Mouse (Mus musculus): ENCODE measurements around the gene Adcy2. TPM values are rescaled to one million over a fixed set of nuclear protein-coding genes. Genes with fewer than 3 reads are reported as not detected.

Gene Adcy2
- total RNA-seq, 2 experiments from 2014 or later = not detected

DNA sequence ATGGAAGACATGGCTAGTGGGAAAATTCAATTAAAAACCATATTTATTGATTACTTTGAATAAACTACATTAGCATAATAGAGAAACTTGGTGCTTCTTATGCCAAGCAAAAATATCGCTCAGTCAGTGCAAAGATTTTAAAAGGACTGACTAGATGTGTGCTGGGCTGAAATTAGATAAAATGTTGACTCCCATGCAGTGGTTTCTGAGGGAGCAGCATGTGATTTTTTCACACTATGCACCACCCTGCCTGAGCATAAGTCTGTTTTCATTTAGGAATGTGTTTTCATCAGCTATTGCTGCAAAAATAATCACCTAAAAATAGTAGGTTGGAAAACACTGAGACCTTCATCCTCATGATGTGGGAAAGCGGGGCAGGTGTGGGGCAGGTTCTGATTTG lies 250.0 kb downstream of the Adcy2 start:
- ATAC-seq (replicated peaks; ENCODE audit: low FRiP score, poor library complexity, severe bottlenecking) = no peak

DNA sequence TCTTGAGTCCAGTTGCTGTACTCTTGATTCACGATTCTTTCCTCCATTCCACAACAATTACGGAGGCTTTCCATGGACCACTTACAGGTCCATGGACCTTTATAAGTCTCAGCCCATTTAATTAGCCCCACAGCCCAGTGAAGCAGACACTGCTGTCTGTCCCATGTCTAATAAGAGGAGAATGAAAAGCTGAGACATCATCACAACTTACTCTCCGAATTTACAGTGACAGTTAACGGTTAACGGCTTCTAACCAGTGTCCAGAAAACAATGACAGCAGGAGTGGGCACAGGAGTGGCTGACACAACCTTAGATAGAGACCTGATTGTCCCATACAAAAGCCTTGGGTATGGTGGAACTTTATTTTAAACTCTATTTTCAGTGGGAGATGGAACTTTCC lies 253.9 kb downstream of the Adcy2 start:
- ATAC-seq (replicated peaks; ENCODE audit: low FRiP score, poor library complexity, severe bottlenecking) = no peak

DNA sequence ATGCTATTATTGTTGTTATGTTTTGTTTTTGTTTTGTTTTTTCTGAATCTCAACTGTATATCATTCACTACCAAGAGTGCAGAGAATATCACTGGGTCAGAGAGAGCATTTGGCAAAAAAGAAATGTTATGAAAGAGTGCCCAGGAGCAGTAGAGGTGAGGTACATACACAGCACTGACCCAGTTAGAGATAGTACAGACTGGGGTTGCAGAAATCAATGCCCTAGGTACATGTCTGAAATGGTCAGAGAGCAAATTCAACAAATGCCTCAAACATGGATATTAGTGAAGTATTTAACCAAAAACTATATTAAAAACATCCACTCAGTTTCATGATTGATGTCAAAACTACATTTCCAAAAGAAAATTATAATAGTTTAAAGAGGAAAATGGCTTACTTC lies 286.7 kb downstream of the Adcy2 start:
- ATAC-seq (replicated peaks; ENCODE audit: low FRiP score, poor library complexity, severe bottlenecking) = no peak

DNA sequence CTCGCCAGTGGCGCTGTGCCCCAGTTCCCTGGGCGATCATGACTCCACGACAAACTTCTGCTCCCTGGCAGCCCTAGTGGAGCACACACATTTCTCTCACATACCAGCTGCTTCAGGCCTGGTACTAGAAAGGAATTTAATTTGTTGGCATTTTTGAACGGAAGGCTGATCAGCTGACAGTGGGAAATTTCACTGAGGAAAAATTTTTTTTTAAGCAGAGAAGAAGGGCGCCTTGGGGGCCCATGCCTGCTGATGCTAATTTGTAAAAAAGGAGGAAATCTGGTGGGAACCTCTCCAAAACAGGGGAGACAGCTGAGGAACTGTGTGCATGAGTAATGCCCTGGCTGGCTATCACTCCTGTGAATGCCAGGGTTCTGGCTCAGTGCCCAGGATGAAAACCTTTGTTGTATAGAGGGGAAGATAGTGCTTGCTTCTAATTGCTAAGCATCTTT lies 292.0 kb downstream of the Adcy2 start:
- ATAC-seq (replicated peaks; ENCODE audit: low FRiP score, poor library complexity, severe bottlenecking) = no peak

DNA sequence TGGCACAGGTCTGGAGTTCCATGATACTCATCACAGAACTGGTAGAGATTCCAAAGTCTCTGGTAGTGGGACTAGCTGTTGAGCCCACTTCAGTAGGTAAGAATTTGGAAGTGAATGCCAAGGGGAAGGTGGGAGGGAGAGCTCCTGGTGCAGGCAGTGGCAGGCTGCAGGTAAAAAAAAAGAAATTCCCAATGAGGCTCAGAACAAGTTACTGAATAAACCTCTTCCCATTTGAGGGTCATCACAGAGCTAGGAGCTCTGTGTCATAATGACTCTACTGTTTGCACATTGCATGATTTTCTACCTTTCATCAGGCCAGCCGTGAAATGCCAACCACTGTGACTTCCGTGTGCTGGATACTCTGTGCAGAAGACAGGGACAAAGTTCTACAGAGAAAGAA lies 314.4 kb downstream of the Adcy2 start:
- ATAC-seq (replicated peaks; ENCODE audit: low FRiP score, poor library complexity, severe bottlenecking) = no peak

DNA sequence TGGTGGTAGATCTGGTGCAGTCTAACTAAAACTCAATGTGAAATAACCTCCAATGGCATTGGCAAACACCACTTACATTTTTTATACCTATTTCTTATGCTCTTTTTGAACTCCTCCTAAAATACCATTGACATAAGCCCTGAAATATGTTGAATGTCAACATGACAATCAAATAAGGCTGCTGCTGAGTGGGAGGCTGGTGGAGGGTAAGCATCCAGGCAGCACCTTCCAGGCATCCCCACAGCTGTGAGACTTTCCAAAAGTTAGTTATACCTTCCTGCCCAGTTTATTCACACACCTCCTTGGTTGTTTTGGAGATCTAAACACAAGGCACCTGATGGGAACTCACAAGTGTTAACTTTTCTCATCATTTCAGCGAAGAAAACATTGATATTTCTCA lies 318.9 kb downstream of the Adcy2 start:
- no peak for ATAC-seq (replicated peaks; ENCODE audit: low FRiP score, poor library complexity, severe bottlenecking)

DNA sequence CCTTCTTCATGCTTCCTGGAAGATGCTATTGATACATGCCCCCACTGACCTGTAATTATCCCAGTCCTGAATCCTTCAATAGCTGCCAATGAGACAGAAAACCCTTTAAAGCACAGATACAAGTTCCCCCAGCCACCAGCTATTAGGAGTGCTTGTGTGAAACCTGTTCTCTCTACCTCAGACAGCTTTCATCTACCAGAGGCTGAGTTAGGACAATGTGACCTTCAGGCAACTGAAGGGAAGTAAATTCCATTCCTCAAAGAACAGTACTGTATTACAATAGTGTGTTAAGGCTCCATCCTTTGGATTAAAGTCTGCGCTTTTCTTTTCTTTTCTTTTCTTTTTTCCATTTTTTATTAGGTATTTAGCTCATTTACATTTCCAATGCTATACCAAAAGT lies 356.6 kb downstream of the Adcy2 start:
- ATAC-seq (replicated peaks; ENCODE audit: low FRiP score, poor library complexity, severe bottlenecking) = no peak

DNA sequence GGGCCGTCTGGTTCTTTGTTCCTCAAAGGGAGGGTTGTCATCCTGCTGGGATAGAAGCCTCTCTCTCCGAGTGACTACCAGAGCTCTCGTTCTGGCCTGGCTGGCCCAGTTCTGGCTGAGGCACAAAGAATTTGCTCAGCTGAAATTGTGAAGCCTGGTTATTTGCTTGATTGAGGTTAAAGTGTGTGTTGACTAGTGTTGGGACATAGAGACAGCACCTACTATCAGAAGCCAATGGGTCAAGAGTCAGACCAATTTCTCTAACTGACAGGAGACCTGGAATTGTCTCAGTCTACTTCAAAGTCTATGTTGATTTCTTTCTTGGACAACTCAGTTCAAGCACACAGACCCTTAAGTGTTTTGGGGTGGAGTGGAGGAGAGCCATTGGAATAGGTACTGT lies 372.3 kb downstream of the Adcy2 start:
- no peak for ATAC-seq (replicated peaks; ENCODE audit: low FRiP score, poor library complexity, severe bottlenecking)

DNA sequence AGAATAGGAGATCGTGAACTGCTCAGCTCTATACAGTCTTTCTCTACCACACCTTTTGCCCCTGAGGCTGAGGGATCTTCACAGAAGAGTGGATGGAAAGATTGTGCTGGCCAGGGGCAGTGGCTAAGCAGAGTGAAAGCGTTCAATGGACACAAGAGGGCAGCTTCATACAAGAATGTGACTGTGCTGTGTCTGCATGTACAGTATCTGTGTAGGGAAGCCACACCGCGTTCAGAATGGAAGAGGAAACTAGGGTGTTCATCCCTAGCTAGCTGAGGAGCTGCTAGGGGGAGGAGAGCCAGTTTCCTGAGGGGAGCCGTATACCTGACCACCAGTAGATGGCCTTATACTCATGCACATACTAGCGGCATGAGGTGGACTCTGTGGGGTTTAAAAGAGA lies 376.5 kb downstream of the Adcy2 start:
- no peak for ATAC-seq (replicated peaks; ENCODE audit: low FRiP score, poor library complexity, severe bottlenecking)

DNA sequence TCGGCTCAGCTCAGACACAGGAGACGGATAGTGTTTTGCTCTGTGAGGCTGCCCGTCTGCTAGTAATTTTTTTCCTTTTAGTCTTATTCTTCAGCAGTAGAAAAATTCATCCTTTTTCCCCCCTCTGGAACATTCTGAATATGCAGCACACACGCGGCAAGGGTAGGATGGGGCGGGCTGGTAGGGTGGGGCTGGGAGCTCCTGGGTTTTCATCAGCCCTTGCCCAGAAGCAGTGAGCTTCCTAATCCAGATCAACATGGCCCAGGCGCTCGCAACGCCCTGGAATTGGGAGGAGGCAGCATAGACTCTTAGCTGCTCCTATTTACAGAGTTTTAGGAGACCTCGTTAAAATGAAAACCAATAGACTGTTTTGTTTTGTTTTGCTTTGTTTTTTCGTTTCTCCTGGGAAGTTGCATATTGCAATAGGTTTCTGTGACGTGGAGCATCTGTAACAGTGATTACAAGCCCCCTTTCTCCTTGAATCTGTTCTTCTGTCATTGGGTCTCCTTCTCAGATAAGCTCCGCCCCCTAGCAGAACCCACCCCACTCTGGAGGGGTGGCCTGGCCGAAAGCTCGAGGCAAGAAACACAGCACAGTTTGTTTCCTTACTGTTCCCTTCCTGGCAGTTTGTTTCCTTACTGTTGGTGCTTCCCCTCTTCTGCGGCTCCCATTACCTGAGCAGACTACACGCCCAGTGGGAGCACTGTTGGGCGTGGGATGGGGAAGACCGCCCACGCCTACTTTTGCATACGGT lies 391.5 kb downstream of the Adcy2 start:
- ATAC-seq (replicated peaks; ENCODE audit: low FRiP score, poor library complexity, severe bottlenecking) = no peak

DNA sequence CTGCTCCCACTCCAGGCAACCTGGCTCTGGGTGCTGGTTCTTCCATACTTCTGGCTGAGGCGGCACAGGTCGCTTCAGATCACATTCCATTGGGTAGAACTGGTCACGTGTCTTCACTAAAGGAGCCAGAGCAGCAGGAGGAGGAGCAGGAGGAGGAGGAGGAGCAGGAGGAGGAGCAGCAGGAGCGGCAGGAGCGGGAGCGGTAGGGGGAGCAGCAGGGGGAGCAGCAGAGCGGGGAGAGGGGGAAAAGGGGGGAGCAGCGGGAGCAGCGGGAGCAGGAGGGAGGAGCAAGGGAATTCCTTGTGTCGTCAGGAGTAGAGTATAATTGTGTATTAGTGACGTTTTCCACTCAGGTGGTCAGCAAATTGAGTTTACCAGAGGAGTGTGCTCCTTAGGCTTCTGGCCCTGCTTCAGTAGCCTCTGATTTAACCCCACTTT lies 393.6 kb downstream of the Adcy2 start:
- ATAC-seq (replicated peaks; ENCODE audit: low FRiP score, poor library complexity, severe bottlenecking) = no peak

DNA sequence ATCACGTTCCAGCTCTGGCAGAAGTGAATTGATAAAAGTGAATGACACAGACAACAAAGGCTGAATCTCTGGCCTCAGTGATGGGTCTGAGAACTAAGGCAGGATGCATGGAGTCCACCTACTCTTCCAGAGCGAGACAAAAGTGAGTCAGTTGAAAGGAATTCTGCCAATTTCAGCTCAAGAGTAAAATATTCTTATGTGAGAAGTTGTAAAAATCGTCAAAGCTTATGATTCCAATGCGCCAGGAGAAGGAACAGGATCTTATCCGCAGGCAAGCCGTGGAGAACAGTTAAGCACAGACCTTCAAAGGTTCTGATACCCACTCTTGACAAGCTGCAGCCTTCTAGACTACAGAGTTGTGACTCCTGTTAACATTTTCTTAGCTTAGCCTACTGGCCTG lies 396.3 kb downstream of the Adcy2 start:
- ATAC-seq (replicated peaks; ENCODE audit: low FRiP score, poor library complexity, severe bottlenecking) = no peak

DNA sequence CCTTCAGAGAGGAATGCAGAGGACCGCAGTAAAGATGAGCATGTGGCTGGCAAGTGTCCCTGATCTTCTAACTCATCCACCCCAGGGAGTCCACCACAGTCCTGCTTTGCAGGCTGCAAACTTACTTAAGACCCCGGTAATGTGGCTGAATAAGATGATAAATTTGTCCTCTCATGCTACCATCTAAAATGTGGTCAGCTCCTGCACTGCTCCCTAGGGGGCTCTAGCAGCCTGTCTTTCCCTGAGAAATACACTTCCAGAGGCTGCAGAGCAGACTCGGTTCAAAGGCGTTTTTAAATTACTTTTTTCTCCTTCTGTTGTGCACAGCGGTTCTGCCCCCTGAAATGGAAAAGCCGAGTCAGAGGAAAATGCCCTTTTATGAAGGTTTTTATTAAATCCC lies 398.2 kb downstream of the Adcy2 start:
- ATAC-seq (replicated peaks; ENCODE audit: low FRiP score, poor library complexity, severe bottlenecking) = no peak

DNA sequence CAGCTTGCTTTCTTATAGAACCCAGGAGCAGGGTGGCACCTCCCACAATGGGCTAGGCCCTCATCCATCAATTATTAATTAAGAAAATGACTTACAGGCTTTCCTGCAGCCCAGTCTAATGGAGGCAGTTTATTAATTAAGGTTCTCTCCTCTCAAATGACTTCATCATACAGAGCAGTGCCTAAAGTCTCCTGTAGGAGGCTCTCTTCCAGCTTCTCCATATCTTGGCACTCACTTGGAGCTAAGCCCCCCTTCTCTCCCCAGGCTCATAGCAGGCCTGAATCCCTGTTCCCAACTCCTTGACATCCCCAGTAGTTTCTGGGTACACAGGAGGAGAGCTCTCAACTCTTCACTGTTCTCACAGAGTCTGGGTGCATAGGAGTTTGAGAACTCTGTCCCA lies 400.4 kb downstream of the Adcy2 start:
- no peak for ATAC-seq (replicated peaks; ENCODE audit: low FRiP score, poor library complexity, severe bottlenecking)

DNA sequence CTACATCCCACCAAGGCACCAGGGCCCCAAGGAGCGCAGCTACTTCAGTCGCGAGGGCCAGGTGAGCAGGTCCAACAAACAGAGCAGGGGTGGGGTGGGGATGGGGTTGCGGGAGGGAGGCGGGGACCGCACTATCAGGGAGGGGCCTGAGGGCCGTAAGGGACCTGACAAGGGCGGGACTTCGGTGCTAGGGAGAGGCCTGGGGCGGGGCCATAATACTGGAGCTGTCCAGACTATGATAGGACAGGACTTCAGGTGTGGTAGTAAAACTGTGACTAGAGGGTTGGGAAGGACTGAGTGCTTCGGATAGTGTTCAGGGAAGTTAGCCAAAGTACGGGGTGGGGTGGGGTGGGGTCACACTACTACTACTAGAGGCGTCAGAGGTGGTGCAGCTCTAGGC lies 401.7 kb downstream of the Adcy2 start:
- ATAC-seq (replicated peaks; ENCODE audit: low FRiP score, poor library complexity, severe bottlenecking) = no peak; the same call in 1 of the 2 replicates

DNA sequence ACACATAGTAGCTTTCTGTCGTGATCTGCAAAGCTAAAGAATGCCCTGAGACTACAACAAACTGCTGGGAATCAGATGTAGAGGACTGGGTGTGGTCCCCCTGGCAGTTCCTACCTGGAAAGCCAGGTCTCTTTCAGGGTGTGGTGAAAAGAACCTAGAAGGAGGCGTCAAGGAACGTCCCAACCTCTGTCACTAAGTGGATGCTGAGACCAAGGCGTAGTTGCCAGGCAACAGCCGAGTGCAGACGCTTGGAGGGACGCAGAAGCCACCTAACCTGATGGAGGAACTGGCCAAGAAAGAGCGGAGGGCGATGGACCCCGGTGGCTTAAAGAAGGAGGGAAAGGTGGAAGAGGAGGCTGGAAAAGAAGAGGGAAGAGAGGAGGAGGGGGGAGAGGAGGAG lies 402.1 kb downstream of the Adcy2 start, which contains the start of gene 1700001L19Rik:
Gene 1700001L19Rik, plus strand, starts transcription at position 223 of the 400 bp plus-strand sequence.
- ATAC-seq (replicated peaks; ENCODE audit: low FRiP score, poor library complexity, severe bottlenecking) = no peak

DNA sequence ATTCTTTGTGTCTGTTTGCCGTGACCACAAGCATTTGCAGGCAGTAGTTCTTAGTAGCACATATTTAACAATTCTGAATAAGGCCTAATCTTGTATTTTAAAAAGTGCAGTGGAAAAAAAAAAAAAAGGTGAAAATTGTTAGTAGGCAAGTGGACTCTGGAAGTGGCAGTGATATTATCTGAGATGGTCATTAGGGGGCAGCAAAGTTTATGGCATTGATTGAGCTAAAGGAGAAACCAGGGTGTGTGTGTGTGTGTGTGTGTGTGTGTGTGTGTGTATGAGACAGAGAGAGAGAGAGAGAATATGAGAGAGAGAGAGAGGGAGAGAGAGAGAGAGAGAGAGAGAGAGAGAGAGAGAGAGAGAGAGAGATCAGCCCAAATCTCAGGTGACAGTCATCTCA lies 405.5 kb downstream of the Adcy2 start:
- no peak for ATAC-seq (replicated peaks; ENCODE audit: low FRiP score, poor library complexity, severe bottlenecking)

DNA sequence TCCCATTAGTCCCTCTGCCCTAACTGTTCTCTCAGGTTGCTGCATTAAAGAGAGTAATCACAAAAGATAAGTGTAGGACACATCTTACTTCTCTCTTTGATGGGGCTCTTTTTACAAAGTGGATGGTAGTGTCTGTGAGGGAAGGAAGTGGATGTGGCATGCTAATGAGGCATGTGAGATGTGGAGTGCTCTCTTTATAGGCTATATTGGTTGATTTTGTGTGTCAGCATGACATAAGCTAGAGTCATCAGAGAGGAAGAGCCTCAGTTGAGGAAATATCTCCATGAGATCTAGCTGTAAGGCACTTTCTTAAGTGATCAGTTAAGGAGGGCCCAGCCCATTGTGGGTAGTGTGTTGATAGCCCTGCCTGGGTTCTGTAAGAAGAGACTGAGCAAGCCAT lies 411.0 kb downstream of the Adcy2 start:
- ATAC-seq (replicated peaks; ENCODE audit: low FRiP score, poor library complexity, severe bottlenecking) = no peak

DNA sequence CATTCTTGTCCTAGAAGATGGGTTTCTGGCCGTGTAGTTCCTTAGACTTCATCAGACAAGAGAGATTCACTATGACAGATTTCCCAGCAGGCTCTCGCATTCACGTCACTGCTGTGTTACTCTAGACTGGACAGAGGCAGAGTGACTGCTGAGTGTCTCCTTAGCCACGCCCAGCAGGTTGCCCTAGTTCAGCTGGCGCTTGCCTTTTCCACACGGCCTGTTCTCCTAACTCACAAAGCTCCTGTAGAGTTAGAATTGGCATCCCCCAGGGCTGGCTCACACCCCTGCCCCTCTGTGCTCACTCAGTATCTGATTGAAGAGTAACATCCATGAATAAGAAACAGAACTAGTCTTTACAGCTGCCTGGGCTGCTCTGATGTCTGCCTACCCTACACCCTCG lies 413.9 kb downstream of the Adcy2 start:
- no peak for ATAC-seq (replicated peaks; ENCODE audit: low FRiP score, poor library complexity, severe bottlenecking)

DNA sequence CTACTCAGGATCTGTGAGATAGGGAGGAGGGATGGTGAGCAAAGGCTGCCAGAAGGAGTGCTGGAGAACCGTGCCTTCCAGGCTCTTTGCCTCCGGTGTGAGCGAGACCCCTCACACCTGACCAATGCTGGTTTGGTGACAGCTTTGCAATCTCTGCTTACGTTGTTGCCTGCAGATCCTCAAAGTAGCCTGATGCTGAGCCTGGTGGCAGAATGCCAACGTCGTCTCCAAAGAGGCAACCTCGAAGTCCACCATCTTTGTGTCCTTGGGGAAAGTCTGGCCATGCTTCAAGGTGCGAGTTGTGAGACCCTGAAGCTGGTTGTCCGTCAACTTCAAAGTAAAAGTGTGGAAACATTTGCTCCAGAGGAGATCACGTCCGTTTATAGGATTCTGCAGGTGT lies 415.4 kb downstream of the Adcy2 start:
- no peak for ATAC-seq (replicated peaks; ENCODE audit: low FRiP score, poor library complexity, severe bottlenecking)

DNA sequence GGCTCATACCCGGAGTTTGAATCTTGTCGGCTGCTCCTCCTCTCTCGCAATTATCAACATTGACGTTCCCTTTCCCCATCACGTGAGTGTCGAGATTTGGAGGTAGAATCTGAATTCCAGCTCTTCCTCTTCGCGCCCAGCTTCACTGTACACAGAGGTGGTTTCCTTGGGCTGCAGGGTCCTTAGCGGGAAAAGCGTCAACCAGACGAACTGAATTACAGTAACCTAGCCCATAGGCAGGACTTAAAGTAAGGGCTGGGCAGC lies 416.9 kb downstream of the Adcy2 start:
- no peak for ATAC-seq (replicated peaks; ENCODE audit: low FRiP score, poor library complexity, severe bottlenecking)

DNA sequence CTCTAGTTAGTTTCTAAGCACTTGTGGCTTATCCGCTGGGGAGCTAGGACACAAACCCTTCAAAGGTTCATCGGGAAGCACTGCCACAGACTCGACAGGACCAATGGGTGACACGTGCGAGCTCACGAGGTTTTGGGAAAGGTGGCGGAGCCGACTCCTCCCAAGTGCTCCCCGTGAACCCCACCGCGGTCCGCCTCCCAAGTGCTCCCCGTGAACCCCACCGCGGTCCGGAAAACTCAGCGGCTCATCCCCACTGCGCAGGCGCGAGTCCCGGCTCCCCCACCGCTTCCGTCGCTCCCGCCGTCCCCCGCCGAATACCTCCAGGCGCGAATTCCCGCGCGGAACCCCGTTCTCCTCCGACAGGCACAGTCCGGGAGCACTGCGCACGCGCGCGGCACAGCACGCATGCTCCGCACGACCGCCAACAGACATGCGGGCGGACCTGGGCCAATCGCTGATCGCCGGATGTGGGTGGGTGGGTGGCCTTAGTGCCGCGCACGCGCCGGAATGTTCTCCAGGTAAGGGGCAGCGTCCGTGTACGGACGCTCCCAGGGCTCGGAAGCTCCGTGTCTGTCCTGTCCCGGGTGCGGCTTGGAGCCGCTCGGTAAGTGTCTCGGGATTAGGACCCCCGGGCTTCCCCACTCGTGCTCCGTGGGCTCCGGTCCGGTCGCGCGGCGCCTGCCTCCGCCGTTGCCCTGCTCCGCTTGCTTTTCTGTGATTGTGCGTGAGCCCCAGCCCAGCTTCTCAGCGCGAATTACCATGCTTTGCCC lies 417.4 kb downstream of the Adcy2 start, which contains the start of the genes Mtrr and Fastkd3:
Gene Mtrr, minus strand, starts transcription at position 403 of the 770 bp plus-strand sequence.
Gene Fastkd3, plus strand, starts transcription at position 488 of the 770 bp plus-strand sequence.
- peak; percentile 85 for ATAC-seq (replicated peaks; ENCODE audit: low FRiP score, poor library complexity, severe bottlenecking)
